Mouse (Mus musculus) embryo, embryonic 10.5 days (tissue): ENCODE data around the gene Sgk2.
A peak's percentile ranks its signal among the peaks of the same experiment; 100 is the strongest.

ENCODE experiments used
- DNase-seq: peaks from one replicate; pipeline ENCODE4 v3.0.0-alpha.2; 2015; ENCODE audit warnings: low spot score

Gene Sgk2

GRCm38 (mm10) chr2:162987218-162987617 lies at the start of gene Sgk2:
Gene Sgk2, plus strand, starts transcription at chr2:162987330.
- DNase-seq, result no peak

- no peak for DNase-seq
These were observed 47.6 kb upstream of the Sgk2 start for GRCm38 (mm10) chr2:162939562-162939961.

- peak; percentile 27 for DNase-seq
These were observed 43.8 kb upstream of the Sgk2 start, which contains the start of gene L3mbtl1 for GRCm38 (mm10) chr2:162943148-162943846. Gene L3mbtl1, plus strand, starts transcription at chr2:162943472.

GRCm38 (mm10) chr2:162943931-162944330 lies 43.2 kb upstream of the Sgk2 start:
- no peak for DNase-seq

GRCm38 (mm10) chr2:162946964-162947363 lies 40.2 kb upstream of the Sgk2 start:
- DNase-seq, result no peak

- peak; percentile 33 for DNase-seq
These were observed 39.4 kb upstream of the Sgk2 start for GRCm38 (mm10) chr2:162947736-162948135.

GRCm38 (mm10) chr2:162948221-162948620 lies 38.9 kb upstream of the Sgk2 start:
- DNase-seq, result no peak

GRCm38 (mm10) chr2:162950776-162951175 lies 36.4 kb upstream of the Sgk2 start:
- DNase-seq, result no peak

GRCm38 (mm10) chr2:162956843-162957242 lies 30.3 kb upstream of the Sgk2 start:
- no peak for DNase-seq

GRCm38 (mm10) chr2:162961321-162961720 lies 25.8 kb upstream of the Sgk2 start:
- no peak for DNase-seq

- no peak for DNase-seq
These were observed 20.4 kb upstream of the Sgk2 start for GRCm38 (mm10) chr2:162966734-162967133.

- DNase-seq, result peak; percentile 75
These were observed 18.8 kb upstream of the Sgk2 start for GRCm38 (mm10) chr2:162968357-162968756.

- no peak for DNase-seq
These were observed 18.0 kb upstream of the Sgk2 start for GRCm38 (mm10) chr2:162969101-162969500.

- DNase-seq, result no peak
These were observed 16.2 kb upstream of the Sgk2 start for GRCm38 (mm10) chr2:162970896-162971295.

- DNase-seq, result peak; percentile 38
These were observed 14.4 kb upstream of the Sgk2 start for GRCm38 (mm10) chr2:162972752-162973151.

GRCm38 (mm10) chr2:162973206-162973605 lies 13.9 kb upstream of the Sgk2 start:
- no peak for DNase-seq

- DNase-seq, result peak; percentile 55
These were observed 13.5 kb upstream of the Sgk2 start for GRCm38 (mm10) chr2:162973637-162974036.

GRCm38 (mm10) chr2:162975157-162975775 lies 11.9 kb upstream of the Sgk2 start:
- no peak for DNase-seq

GRCm38 (mm10) chr2:162976001-162976400 lies 11.1 kb upstream of the Sgk2 start:
- DNase-seq, result no peak

GRCm38 (mm10) chr2:162984381-162984780 lies 2.7 kb upstream of the Sgk2 start:
- no peak for DNase-seq

GRCm38 (mm10) chr2:162985923-162986322 lies 1.2 kb upstream of the Sgk2 start:
- DNase-seq, result no peak

- no peak for DNase-seq
These were observed 366 bp upstream of the Sgk2 start for GRCm38 (mm10) chr2:162986764-162987163.

GRCm38 (mm10) chr2:162988235-162988634 lies 1.1 kb downstream of the Sgk2 start:
- DNase-seq, result no peak
